Mouse (Mus musculus): Measurements from ENCODE around the gene Kcnc1. TPM values are rescaled to one million over a fixed set of nuclear protein-coding genes. Genes with fewer than 3 reads are reported as not detected.

Kcnc1 gene
- polyA plus RNA-seq, 1 experiment from 2014 or later = 1.7 TPM

DNA sequence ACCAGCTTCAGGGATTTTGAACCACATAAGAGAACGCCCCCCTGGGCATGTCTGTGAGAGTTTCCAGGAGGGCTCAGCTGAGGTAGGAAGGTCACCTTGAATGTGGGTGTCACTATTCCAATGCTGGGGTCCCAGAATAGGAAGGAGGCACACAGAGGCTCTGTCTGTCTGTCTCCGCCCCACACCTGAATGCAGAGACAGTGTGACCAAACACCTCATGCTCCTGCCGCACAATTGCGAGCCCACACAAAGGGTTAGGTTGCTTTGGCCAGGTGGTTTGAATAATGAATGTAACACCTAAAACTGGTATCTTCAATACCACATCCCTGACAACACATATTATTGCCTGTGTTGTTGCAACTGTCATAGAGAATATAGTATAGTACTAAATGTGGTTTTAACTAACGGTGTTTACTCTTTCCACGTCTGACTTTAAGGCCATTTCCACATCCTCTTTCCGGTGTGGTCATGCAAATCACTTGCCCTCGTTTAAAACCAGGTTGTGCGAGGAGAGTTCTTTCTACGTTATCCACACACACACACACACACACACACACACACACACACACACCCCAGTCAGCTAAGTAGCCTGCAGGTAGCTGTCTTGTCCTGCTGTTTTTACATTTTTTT lies 6.7 kb upstream of the Kcnc1 start:
- Histone ChIP-seq H3K36me3 (ENCODE audit: control insufficient read depth, insufficient read depth, low read length) (no peaks in the 10 kb centered on the region), H3K9me3 (ENCODE audit: control insufficient read depth, low read length) (no peaks in the 10 kb centered on the region), H3K4me1 (replicated peaks; ENCODE audit: control insufficient read depth, insufficient read depth, low read length) (no peaks in the 10 kb centered on the region), H3K4me3 (ENCODE audit: low read depth, low read length) (no peak overlapping the region), H3K27me3 (ENCODE audit: control insufficient read depth, insufficient read depth, low read length) (peaks cover 6% of the 10 kb centered on the region), H3K9ac (ENCODE audit: low read depth, low read length) (no peak overlapping the region), H3K27ac (ENCODE audit: low read depth, low read length) (no peak overlapping the region), H3K4me2 (replicated peaks; ENCODE audit: low read depth, low read length) (no peak overlapping the region)
- no peak for ATAC-seq (ENCODE audit: low FRiP score)
- 85% methylated on average over 10 of the region's 10 CpGs for WGBS
- DNase-seq (ENCODE audit: low spot score) = no peak

DNA sequence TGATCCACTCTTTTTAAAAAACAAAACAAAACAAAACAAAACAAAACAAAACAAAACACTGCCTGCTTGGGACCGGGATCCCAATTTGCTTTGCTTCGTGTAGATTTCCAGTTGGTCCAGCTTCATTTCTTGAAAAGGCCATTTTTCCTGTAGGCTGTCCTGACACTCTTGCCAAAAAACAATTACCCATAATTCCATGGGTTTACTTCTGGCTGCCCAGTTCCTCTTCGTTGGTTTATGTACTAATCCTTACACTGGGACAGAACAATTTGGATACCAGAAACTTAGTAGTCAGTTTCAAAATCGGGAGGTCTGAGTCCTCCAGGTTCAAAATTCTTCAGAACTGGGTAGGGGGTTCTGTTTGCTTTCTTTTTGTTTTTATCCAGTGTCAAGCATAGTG lies 6.1 kb upstream of the Kcnc1 start:
- ATAC-seq (ENCODE audit: low FRiP score) = no peak
- peaks cover 12% of the 10 kb centered on the region for H3K27me3 ChIP-seq (ENCODE audit: control insufficient read depth, insufficient read depth, low read length)
- 72% methylated on average over 4 of the region's 4 CpGs for WGBS
- no peak overlapping the region for H3K4me3 ChIP-seq (ENCODE audit: low read depth, low read length)
- H3K36me3 ChIP-seq (ENCODE audit: control insufficient read depth, insufficient read depth, low read length) = no peaks in the 10 kb centered on the region
- no peak for DNase-seq (ENCODE audit: low spot score)
- no peak overlapping the region for H3K4me2 ChIP-seq (replicated peaks; ENCODE audit: low read depth, low read length)
- no peak overlapping the region for H3K27ac ChIP-seq (ENCODE audit: low read depth, low read length)
- H3K9me3 ChIP-seq (ENCODE audit: control insufficient read depth, low read length) = no peaks in the 10 kb centered on the region
- H3K4me1 ChIP-seq (replicated peaks; ENCODE audit: control insufficient read depth, insufficient read depth, low read length) = no peaks in the 10 kb centered on the region
- no peak overlapping the region for H3K9ac ChIP-seq (ENCODE audit: low read depth, low read length)

GRCm38 (mm10) chr7:46391701-46392100 lies 4.6 kb upstream of the Kcnc1 start:
- Histone ChIP-seq H3K9ac (ENCODE audit: low read depth, low read length) (no peak overlapping the region), H3K36me3 (ENCODE audit: control insufficient read depth, insufficient read depth, low read length) (no peaks in the 10 kb centered on the region), H3K4me3 (ENCODE audit: low read depth, low read length) (no peak overlapping the region), H3K27ac (ENCODE audit: low read depth, low read length) (no peak overlapping the region), H3K4me2 (replicated peaks; ENCODE audit: low read depth, low read length) (no peak overlapping the region), H3K9me3 (ENCODE audit: control insufficient read depth, low read length) (no peaks in the 10 kb centered on the region), H3K27me3 (ENCODE audit: control insufficient read depth, insufficient read depth, low read length) (peaks cover 23% of the 10 kb centered on the region), H3K4me1 (replicated peaks; ENCODE audit: control insufficient read depth, insufficient read depth, low read length) (no peaks in the 10 kb centered on the region)
- no peak for ATAC-seq (ENCODE audit: low FRiP score)
- WGBS = 72% methylated on average over 5 of the region's 5 CpGs
- no peak for DNase-seq (ENCODE audit: low spot score)

- ATAC-seq (ENCODE audit: low FRiP score) = peak; percentile 16; the same call in 1 of the 2 replicates
These were observed 3.2 kb upstream of the Kcnc1 start for GRCm38 (mm10) chr7:46393116-46393515.

DNA sequence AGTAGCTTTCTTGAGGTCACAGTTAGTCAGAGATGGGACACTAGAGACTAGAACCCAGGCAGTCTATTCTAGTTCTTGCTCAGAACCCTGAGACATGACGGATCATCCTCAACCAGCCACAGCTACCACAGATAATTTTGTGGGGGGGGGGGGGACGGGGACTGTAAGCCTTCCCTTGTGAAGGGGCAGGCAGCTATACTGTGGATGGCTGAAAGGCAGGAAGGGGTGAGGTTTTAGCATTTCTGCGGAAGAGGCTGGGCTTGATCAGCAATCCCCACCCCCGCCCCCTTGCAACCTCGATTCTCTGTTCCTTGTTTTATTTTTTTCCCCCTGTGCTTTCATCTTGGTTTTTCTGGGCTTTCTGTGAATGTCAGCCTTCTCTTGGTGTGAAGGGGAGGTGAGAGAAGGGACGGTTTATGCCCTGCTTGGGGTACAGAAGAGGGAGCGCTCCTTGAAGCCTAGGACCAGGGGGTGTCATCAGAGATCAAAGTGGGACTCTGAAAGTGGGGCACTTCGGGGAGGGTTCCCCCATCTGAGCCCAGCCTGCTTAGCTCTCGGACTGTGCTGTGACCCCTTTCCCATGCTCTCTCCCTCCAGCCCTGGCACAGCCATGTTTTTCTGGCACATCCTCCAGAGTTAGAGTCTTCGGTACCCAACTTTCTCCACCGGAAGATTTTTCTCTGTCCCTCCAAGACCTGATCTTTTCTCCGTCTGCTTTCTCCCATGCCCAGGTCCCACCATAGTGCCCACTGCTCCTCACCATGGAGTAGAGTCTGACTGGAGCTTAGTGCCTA lies 2.4 kb upstream of the Kcnc1 start:
- Histone ChIP-seq H3K27ac (ENCODE audit: low read depth, low read length) (no peak overlapping the region), H3K9ac (ENCODE audit: low read depth, low read length) (no peak overlapping the region), H3K4me1 (replicated peaks; ENCODE audit: control insufficient read depth, insufficient read depth, low read length) (peaks cover 4% of the 10 kb centered on the region), H3K36me3 (ENCODE audit: control insufficient read depth, insufficient read depth, low read length) (no peaks in the 10 kb centered on the region), H3K4me3 (ENCODE audit: low read depth, low read length) (no peak overlapping the region), H3K4me2 (replicated peaks; ENCODE audit: low read depth, low read length) (no peak overlapping the region), H3K9me3 (ENCODE audit: control insufficient read depth, low read length) (no peaks in the 10 kb centered on the region), H3K27me3 (ENCODE audit: control insufficient read depth, insufficient read depth, low read length) (peaks cover 45% of the 10 kb centered on the region)
- DNase-seq (ENCODE audit: low spot score) = no peak
- ATAC-seq (ENCODE audit: low FRiP score) = no peak
- 48% methylated on average over 12 of the region's 12 CpGs for WGBS

More at GRCm38 (mm10) chr7:46393116-46393515, 3.2 kb upstream of the Kcnc1 start:
- Histone ChIP-seq H3K27ac (ENCODE audit: low read depth, low read length) (no peak overlapping the region), H3K9ac (ENCODE audit: low read depth, low read length) (no peak overlapping the region), H3K27me3 (ENCODE audit: control insufficient read depth, insufficient read depth, low read length) (peaks cover 37% of the 10 kb centered on the region), H3K4me1 (replicated peaks; ENCODE audit: control insufficient read depth, insufficient read depth, low read length) (peaks cover 4% of the 10 kb centered on the region), H3K36me3 (ENCODE audit: control insufficient read depth, insufficient read depth, low read length) (no peaks in the 10 kb centered on the region), H3K4me3 (ENCODE audit: low read depth, low read length) (no peak overlapping the region), H3K4me2 (replicated peaks; ENCODE audit: low read depth, low read length) (no peak overlapping the region), H3K9me3 (ENCODE audit: control insufficient read depth, low read length) (no peaks in the 10 kb centered on the region)
- WGBS = 0% methylated on average over 2 of the region's 2 CpGs
- peak; percentile 89 for DNase-seq (ENCODE audit: low spot score)

- Histone ChIP-seq H3K36me3 (ENCODE audit: control insufficient read depth, insufficient read depth, low read length) (no peaks in the 10 kb centered on the region), H3K4me2 (replicated peaks; ENCODE audit: low read depth, low read length) (no peak overlapping the region), H3K9me3 (ENCODE audit: control insufficient read depth, low read length) (no peaks in the 10 kb centered on the region), H3K4me3 (ENCODE audit: low read depth, low read length) (no peak overlapping the region), H3K9ac (ENCODE audit: low read depth, low read length) (no peak overlapping the region), H3K4me1 (replicated peaks; ENCODE audit: control insufficient read depth, insufficient read depth, low read length) (peaks cover 4% of the 10 kb centered on the region), H3K27ac (ENCODE audit: low read depth, low read length) (no peak overlapping the region), H3K27me3 (ENCODE audit: control insufficient read depth, insufficient read depth, low read length) (peaks cover 53% of the 10 kb centered on the region)
- ATAC-seq (ENCODE audit: low FRiP score) = no peak
- 67% methylated on average over 4 of the region's 4 CpGs for WGBS
- DNase-seq (ENCODE audit: low spot score) = no peak
These were observed 1.4 kb upstream of the Kcnc1 start for GRCm38 (mm10) chr7:46394933-46395332.

DNA sequence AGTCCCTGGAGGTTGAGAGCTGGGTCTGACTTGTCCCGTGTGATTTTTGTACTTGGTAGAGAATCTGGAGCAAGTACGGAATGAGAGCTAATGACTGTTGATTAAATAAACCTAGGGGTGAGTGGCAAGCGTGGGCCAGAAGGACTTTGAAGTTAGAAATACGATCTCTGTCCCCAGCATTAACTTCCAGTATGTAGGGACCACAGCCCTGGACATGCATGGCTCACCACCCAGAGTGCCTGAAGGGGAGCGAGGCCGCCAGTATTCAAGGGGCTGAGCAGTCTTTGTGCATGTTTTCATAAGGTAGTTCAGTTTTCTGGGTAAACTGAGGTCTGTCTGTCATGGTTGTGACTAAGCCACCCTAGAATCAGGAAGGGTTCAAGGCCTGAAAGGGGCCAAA lies 726 bp upstream of the Kcnc1 start:
- DNase-seq (ENCODE audit: low spot score) (no peak), ATAC-seq (ENCODE audit: low FRiP score) (no peak)
- H3K9me3 ChIP-seq (ENCODE audit: control insufficient read depth, low read length) = no peaks in the 10 kb centered on the region
- H3K9ac ChIP-seq (ENCODE audit: low read depth, low read length) = no peak overlapping the region
- H3K27ac ChIP-seq (ENCODE audit: low read depth, low read length) = no peak overlapping the region
- peaks cover 4% of the 10 kb centered on the region for H3K4me1 ChIP-seq (replicated peaks; ENCODE audit: control insufficient read depth, insufficient read depth, low read length)
- 39% methylated on average over 6 of the region's 6 CpGs for whole genome bisulfite sequencing
- peak overlapping the region; percentile 63; the same call in 1 of the 2 replicates for H3K4me3 ChIP-seq (ENCODE audit: low read depth, low read length)
- peaks cover 53% of the 10 kb centered on the region for H3K27me3 ChIP-seq (ENCODE audit: control insufficient read depth, insufficient read depth, low read length)
- peak overlapping the region; percentile 93; the same call in 1 of the 2 replicates for H3K4me2 ChIP-seq (replicated peaks; ENCODE audit: low read depth, low read length)
- H3K36me3 ChIP-seq (ENCODE audit: control insufficient read depth, insufficient read depth, low read length) = no peaks in the 10 kb centered on the region

DNA sequence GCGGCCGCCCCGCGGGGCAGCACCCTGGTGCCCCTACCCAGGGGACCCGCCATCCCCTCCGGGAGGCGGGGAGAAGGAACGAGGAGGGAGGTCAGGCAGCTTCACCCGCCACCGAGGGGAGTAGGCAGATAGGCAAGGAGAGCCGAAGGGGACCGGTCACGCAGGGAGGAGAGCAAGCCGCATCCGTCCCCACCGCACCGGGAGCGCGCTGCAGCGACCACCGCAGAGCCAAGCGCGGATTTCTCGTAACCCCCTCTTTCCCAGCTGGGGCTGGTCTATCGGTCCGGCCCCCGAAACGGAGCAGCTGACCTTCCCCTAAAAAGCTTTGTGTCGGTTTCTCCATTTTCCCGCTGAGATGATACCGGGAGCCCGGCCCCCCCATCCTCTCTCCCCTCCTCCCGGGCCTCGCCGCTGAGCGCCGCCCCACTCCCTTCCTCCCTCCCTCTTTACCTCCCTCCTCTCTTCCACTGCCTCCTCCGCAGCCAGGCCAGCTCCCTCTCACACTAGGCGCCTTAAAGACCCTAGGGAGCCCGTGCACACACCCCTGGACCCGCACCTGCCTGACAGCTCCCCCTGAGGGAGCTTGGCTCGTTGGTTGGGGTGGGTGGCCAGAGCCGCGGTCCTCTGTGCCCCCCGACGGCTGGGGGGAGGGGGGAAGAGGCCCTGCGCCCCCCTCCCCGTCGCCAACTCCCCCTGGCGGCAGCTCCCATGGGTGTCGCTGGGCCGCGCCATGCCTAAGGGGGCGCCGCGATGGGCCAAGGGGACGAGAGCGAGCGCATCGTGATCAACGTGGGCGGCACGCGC lies 833 bp downstream of the Kcnc1 start:
- ATAC-seq (ENCODE audit: low FRiP score) (peak; percentile 67), DNase-seq (ENCODE audit: low spot score) (no peak)
- Histone ChIP-seq H3K36me3 (ENCODE audit: control insufficient read depth, insufficient read depth, low read length) (no peaks in the 10 kb centered on the region), H3K9ac (ENCODE audit: low read depth, low read length) (peak overlapping the region; percentile 75), H3K27me3 (ENCODE audit: control insufficient read depth, insufficient read depth, low read length) (peaks cover 53% of the 10 kb centered on the region), H3K4me2 (replicated peaks; ENCODE audit: low read depth, low read length) (peak overlapping the region; percentile 93), H3K4me3 (ENCODE audit: low read depth, low read length) (peak overlapping the region; percentile 63), H3K9me3 (ENCODE audit: control insufficient read depth, low read length) (no peaks in the 10 kb centered on the region), H3K4me1 (replicated peaks; ENCODE audit: control insufficient read depth, insufficient read depth, low read length) (peaks cover 4% of the 10 kb centered on the region), H3K27ac (ENCODE audit: low read depth, low read length) (peak overlapping the region; percentile 54)
- WGBS = 1% methylated on average over 51 of the region's 64 CpGs
